Mouse (Mus musculus): ENCODE results near the gene Snapc3.

Snapc3 gene

GRCm38 (mm10) chr4:83414241-83414824 is 3.2 kb upstream of the Snapc3 start:
- DNase-seq (ENCODE audit: low spot score in 2 of 2), result no peak

GRCm38 (mm10) chr4:83417820-83418186 is 279 bp downstream of the Snapc3 start:
- peak in 1 of 2 experiments; percentile 22 for DNase-seq (ENCODE audit: low spot score in 2 of 2)

GRCm38 (mm10) chr4:83418781-83419180 is 1.3 kb downstream of the Snapc3 start:
- DNase-seq (ENCODE audit: low spot score in 2 of 2), result no peak

- DNase-seq (ENCODE audit: low spot score in 2 of 2), result no peak
Measured at GRCm38 (mm10) chr4:83423641-83424040, 6.1 kb downstream of the Snapc3 start.

GRCm38 (mm10) chr4:83425119-83425518 is 7.6 kb downstream of the Snapc3 start:
- DNase-seq (ENCODE audit: low spot score in 2 of 2), result no peak

- DNase-seq (ENCODE audit: low spot score in 2 of 2), result no peak
Measured at GRCm38 (mm10) chr4:83427141-83427540, 9.6 kb downstream of the Snapc3 start.

GRCm38 (mm10) chr4:83427696-83428095 is 10.2 kb downstream of the Snapc3 start:
- DNase-seq (ENCODE audit: low spot score in 2 of 2), result no peak

GRCm38 (mm10) chr4:83428845-83429244 is 11.3 kb downstream of the Snapc3 start:
- DNase-seq (ENCODE audit: low spot score in 2 of 2), result no peak

- DNase-seq (ENCODE audit: low spot score in 2 of 2), result no peak
Measured at GRCm38 (mm10) chr4:83431950-83432349, 14.4 kb downstream of the Snapc3 start.

GRCm38 (mm10) chr4:83432901-83433300 is 15.4 kb downstream of the Snapc3 start:
- DNase-seq (ENCODE audit: low spot score in 2 of 2), result no peak

GRCm38 (mm10) chr4:83436375-83436774 is 18.9 kb downstream of the Snapc3 start:
- DNase-seq (ENCODE audit: low spot score in 2 of 2), result no peak

GRCm38 (mm10) chr4:83438116-83438515 is 20.6 kb downstream of the Snapc3 start:
- no peak for DNase-seq (ENCODE audit: low spot score in 2 of 2)

- no peak for DNase-seq (ENCODE audit: low spot score in 2 of 2)
Measured at GRCm38 (mm10) chr4:83439045-83439444, 21.5 kb downstream of the Snapc3 start.

- DNase-seq (ENCODE audit: low spot score in 2 of 2), result no peak
Measured at GRCm38 (mm10) chr4:83441050-83441449, 23.5 kb downstream of the Snapc3 start.

- DNase-seq (ENCODE audit: low spot score in 2 of 2), result no peak
Measured at GRCm38 (mm10) chr4:83450785-83451184, 33.3 kb downstream of the Snapc3 start.

GRCm38 (mm10) chr4:83460106-83460505 is 42.6 kb downstream of the Snapc3 start:
- DNase-seq (ENCODE audit: low spot score in 2 of 2), result no peak

- DNase-seq (ENCODE audit: low spot score in 2 of 2), result no peak
Measured at GRCm38 (mm10) chr4:83464827-83465226, 47.3 kb downstream of the Snapc3 start.

- DNase-seq (ENCODE audit: low spot score in 2 of 2), result peak in 1 of 2 experiments; percentile 33
Measured at GRCm38 (mm10) chr4:83467615-83468014, 50.1 kb downstream of the Snapc3 start.

- no peak for DNase-seq (ENCODE audit: low spot score in 2 of 2)
Measured at GRCm38 (mm10) chr4:83468208-83468607, 50.7 kb downstream of the Snapc3 start.

- no peak for DNase-seq (ENCODE audit: low spot score in 2 of 2)
Measured at GRCm38 (mm10) chr4:83485250-83485649, 67.7 kb downstream of the Snapc3 start.

- peak; percentile 71 to 88 for DNase-seq (ENCODE audit: low spot score in 2 of 2)
Measured at GRCm38 (mm10) chr4:83485735-83486116, 68.2 kb downstream of the Snapc3 start.

- peak; percentile 75 to 94 for DNase-seq (ENCODE audit: low spot score in 2 of 2)
Measured at GRCm38 (mm10) chr4:83486117-83486901, 68.8 kb downstream of the Snapc3 start, which contains the start of gene Psip1. TSS of gene Psip1 (minus strand) at chr4:83486459.

- no peak for DNase-seq (ENCODE audit: low spot score in 2 of 2)
Measured at GRCm38 (mm10) chr4:83489121-83489520, 71.6 kb downstream of the Snapc3 start.
